In the genomic region with DNA sequence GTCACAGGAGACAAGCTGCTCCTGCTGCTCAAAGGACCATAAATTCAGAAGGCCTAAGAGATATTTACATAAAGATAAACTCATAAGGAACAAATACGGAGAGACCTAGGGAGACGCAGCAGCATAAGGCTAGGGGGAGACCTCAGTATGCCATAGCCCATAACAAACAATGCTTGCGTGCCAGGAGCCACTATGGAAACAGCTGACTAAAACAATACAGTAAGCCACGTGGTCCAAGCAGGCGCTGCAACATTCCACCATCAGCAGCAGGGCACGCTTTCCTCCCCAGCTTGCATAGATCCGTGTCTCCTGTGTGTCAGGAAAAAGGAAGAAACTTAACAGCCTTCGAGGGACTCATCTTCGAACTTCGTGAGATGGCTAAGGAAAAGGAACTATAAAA, we compare ENCODE assay signal across 13 mouse cellular contexts.
DNase-seq lines count a peak whose midpoint lies in the region; ATAC-seq and TF ChIP-seq lines count a peak whose summit lies in the region.
"Had no signal": no experiment of that assay in that cellular context is flagged by ENCODE, and none has a peak within 500 bp of the region (broad histone marks: within the 10 kb centered on the region; RNA-seq: fewer than 3 reads in every experiment).

No protein-coding gene starts in this region.

- no peaks in the 10 kb centered on the region for H3K9me3 ChIP-seq in heart, embryonic 16.5 days (replicated peaks; ENCODE audit: control insufficient read depth, low read length)
- no peaks in the 10 kb centered on the region for H3K9me3 ChIP-seq in midbrain, postnatal 0 days (ENCODE audit: low read length)
- no peaks in the 10 kb centered on the region for H3K9me3 ChIP-seq in midbrain, embryonic 16.5 days (replicated peaks; ENCODE audit: control insufficient read depth, low read length, poor library complexity, severe bottlenecking)
- no peaks in the 10 kb centered on the region for H3K9me3 ChIP-seq in stomach, embryonic 16.5 days (replicated peaks; ENCODE audit: control insufficient read depth, low read length)
- H3K9me3 ChIP-seq: forebrain, embryonic 10.5 days had no signal

- H3K4me1 ChIP-seq in heart, embryonic 16.5 days (ENCODE audit: control insufficient read depth, insufficient read depth, low read length) = 0 out of 2 replicates have a peak, but pooled peaks cover 4% of the 10 kb centered on the region
- H3K4me1 ChIP-seq in midbrain, postnatal 0 days (ENCODE audit: insufficient read depth, low read length) = no peaks in the 10 kb centered on the region
- peaks cover 4% of the 10 kb centered on the region; the same call in 1 of the 2 replicates for H3K4me1 ChIP-seq in midbrain, embryonic 16.5 days (ENCODE audit: control insufficient read depth, insufficient read depth, low read length)
- H3K4me1 ChIP-seq in stomach, embryonic 16.5 days (ENCODE audit: control insufficient read depth, insufficient read depth, low read length) = peaks cover 8% of the 10 kb centered on the region; the same call in 1 of the 2 replicates

- H3K9ac ChIP-seq in heart, embryonic 16.5 days (ENCODE audit: low read length) = no peak overlapping the region
- H3K9ac ChIP-seq in midbrain, postnatal 0 days (replicated peaks; ENCODE audit: low read length, poor library complexity, severe bottlenecking) = no peak overlapping the region
- H3K9ac ChIP-seq in midbrain, embryonic 16.5 days (ENCODE audit: low read depth, low read length) = no peak overlapping the region
- H3K9ac ChIP-seq in stomach, embryonic 16.5 days (ENCODE audit: low read length) = no peak overlapping the region; the same call in 1 of the 2 replicates
- H3K9ac ChIP-seq: liver, postnatal 0 days had no signal

- peak; percentile 69 for ATAC-seq in heart, embryonic 16.5 days (replicated peaks; ENCODE audit: extremely low read depth, insufficient read depth, low FRiP score)
- ATAC-seq in midbrain, postnatal 0 days (ENCODE audit: low FRiP score) = no peak
- ATAC-seq in midbrain, embryonic 16.5 days = no peak
- ATAC-seq in stomach, embryonic 16.5 days (ENCODE audit: insufficient read depth, low FRiP score) = peak; percentile 50; the same call in 1 of the 2 replicates
- no peak for ATAC-seq in monocyte, adult 5-6 weeks (replicated peaks; ENCODE audit: insufficient number of reproducible peaks, low FRiP score, low TSS enrichment, poor library complexity, severe bottlenecking)
- ATAC-seq: liver, postnatal 0 days had no signal

- no peak overlapping the region for H3K4me3 ChIP-seq in heart, embryonic 16.5 days (ENCODE audit: low read length)
- no peak overlapping the region for H3K4me3 ChIP-seq in midbrain, postnatal 0 days (ENCODE audit: low read depth, low read length)
- H3K4me3 ChIP-seq in midbrain, embryonic 16.5 days (ENCODE audit: low read depth, low read length) = no peak overlapping the region
- no peak overlapping the region for H3K4me3 ChIP-seq in stomach, embryonic 16.5 days (replicated peaks; ENCODE audit: low read length)
- H3K4me3 ChIP-seq: forebrain, embryonic 10.5 days; gastrocnemius, adult 2 months had no signal

- TF ChIP-seq CTCF in midbrain, postnatal 0 days (IDR thresholded peaks at IDR 0.05) = no peak

- intact Hi-C loops in heart, postnatal 36 days (cut with DNase I) = no loop called here

- H3K27me3 ChIP-seq in heart, embryonic 16.5 days (ENCODE audit: control insufficient read depth, insufficient read depth, low read length) = no peaks in the 10 kb centered on the region
- H3K27me3 ChIP-seq in midbrain, postnatal 0 days (ENCODE audit: insufficient read depth, low read length) = no peaks in the 10 kb centered on the region
- H3K27me3 ChIP-seq in midbrain, embryonic 16.5 days (ENCODE audit: control insufficient read depth, insufficient read depth, low read depth, low read length) = no peaks in the 10 kb centered on the region
- H3K27me3 ChIP-seq in stomach, embryonic 16.5 days (ENCODE audit: control insufficient read depth, insufficient read depth, low read length) = no peaks in the 10 kb centered on the region

- H3K27ac ChIP-seq in heart, embryonic 16.5 days (ENCODE audit: low read length) = no peak overlapping the region
- H3K27ac ChIP-seq in midbrain, postnatal 0 days (ENCODE audit: low read depth, low read length) = no peak overlapping the region
- no peak overlapping the region for H3K27ac ChIP-seq in midbrain, embryonic 16.5 days (ENCODE audit: low read length)
- H3K27ac ChIP-seq in stomach, embryonic 16.5 days (ENCODE audit: low read length) = no peak overlapping the region
- H3K27ac ChIP-seq: forebrain, embryonic 10.5 days; gastrocnemius, adult 2 months had no signal

- no peak for DNase-seq in heart, postnatal 36 days
- DNase-seq in midbrain, postnatal 0 days (ENCODE audit: low spot score) = peak; percentile 6
- DNase-seq in large intestine, adult 2 months (ENCODE audit: low read depth, low spot score) = peak; percentile 18
- no peak for DNase-seq in cerebellum, postnatal 10 days
- DNase-seq: gastrocnemius, adult 2 months; kidney, adult 2 months; liver, postnatal 0 days; right cerebral cortex, postnatal 14 days had no signal

- no peaks in the 10 kb centered on the region for H3K36me3 ChIP-seq in heart, embryonic 16.5 days (ENCODE audit: control insufficient read depth, insufficient read depth)
- no peaks in the 10 kb centered on the region for H3K36me3 ChIP-seq in midbrain, postnatal 0 days (ENCODE audit: insufficient read depth, low read length)
- no peaks in the 10 kb centered on the region for H3K36me3 ChIP-seq in midbrain, embryonic 16.5 days (ENCODE audit: control insufficient read depth, insufficient read depth, low read length)
- H3K36me3 ChIP-seq in stomach, embryonic 16.5 days (ENCODE audit: control insufficient read depth, insufficient read depth, low read length) = no peaks in the 10 kb centered on the region
- H3K36me3 ChIP-seq: forebrain, embryonic 10.5 days had no signal

- no peak overlapping the region for H3K4me2 ChIP-seq in heart, embryonic 16.5 days (ENCODE audit: low read depth, low read length)
- H3K4me2 ChIP-seq in midbrain, postnatal 0 days (ENCODE audit: low read depth, low read length, poor library complexity, severe bottlenecking) = no peak overlapping the region
- H3K4me2 ChIP-seq in midbrain, embryonic 16.5 days (ENCODE audit: low read length) = no peak overlapping the region
- no peak overlapping the region for H3K4me2 ChIP-seq in stomach, embryonic 16.5 days (ENCODE audit: low read depth, low read length)

- WGBS in heart, embryonic 16.5 days = 36% methylated on average over 10 of the region's 10 CpGs
- 69% methylated on average over 10 of the region's 10 CpGs for WGBS in midbrain, postnatal 0 days
- WGBS in midbrain, embryonic 16.5 days = 69% methylated on average over 10 of the region's 10 CpGs
- 8% methylated on average over 10 of the region's 10 CpGs for WGBS in large intestine, adult 2 months
- WGBS in stomach, embryonic 16.5 days = 23% methylated on average over 10 of the region's 10 CpGs

Comparison
In these comparisons a context has a peak if more than half of its experiments do, and no peak if none do; other contexts are left out.
1. ATAC-seq: peak in heart, embryonic 16.5 days (single experiment) and stomach, embryonic 16.5 days (single experiment); none in midbrain, postnatal 0 days (single experiment), midbrain, embryonic 16.5 days (single experiment) and monocyte, adult 5-6 weeks (single experiment).
2. DNase-seq: peak in midbrain, postnatal 0 days (single experiment) and large intestine, adult 2 months (single experiment); none in heart, postnatal 36 days (0 of 2) and cerebellum, postnatal 10 days (0 of 2).